Mouse (Mus musculus): ENCODE results near the gene 2410131K14Rik. TPM values are rescaled to one million over a fixed set of nuclear protein-coding genes. Genes with fewer than 3 reads are reported as not detected.
A peak's percentile ranks its signal among the peaks of the same experiment; 100 is the strongest.

2410131K14Rik gene
- polyA plus RNA-seq, 1 experiment from 2014 or later = 4.7 TPM

GRCm38 (mm10) chr5:118260642-118261041, 15.6 kb downstream of the 2410131K14Rik start:
- no peak for DNase-seq (ENCODE audit: low spot score)

- DNase-seq (ENCODE audit: low spot score) = no peak
These were observed 16.2 kb downstream of the 2410131K14Rik start for GRCm38 (mm10) chr5:118261181-118261580.

GRCm38 (mm10) chr5:118262418-118262817, 17.4 kb downstream of the 2410131K14Rik start:
- no peak for DNase-seq (ENCODE audit: low spot score)

GRCm38 (mm10) chr5:118264279-118264678, 19.3 kb downstream of the 2410131K14Rik start:
- DNase-seq (ENCODE audit: low spot score) = no peak

- DNase-seq (ENCODE audit: low spot score) = no peak
These were observed 20.3 kb downstream of the 2410131K14Rik start for GRCm38 (mm10) chr5:118265366-118265765.

- peak; percentile 34 for DNase-seq (ENCODE audit: low spot score)
These were observed 21.3 kb downstream of the 2410131K14Rik start for GRCm38 (mm10) chr5:118266309-118266708.

GRCm38 (mm10) chr5:118268987-118269386, 24.0 kb downstream of the 2410131K14Rik start:
- peak; percentile 87 for DNase-seq (ENCODE audit: low spot score)

- peak; percentile 72 for DNase-seq (ENCODE audit: low spot score)
These were observed 26.6 kb downstream of the 2410131K14Rik start for GRCm38 (mm10) chr5:118271449-118272110.

- no peak for DNase-seq (ENCODE audit: low spot score)
These were observed 28.4 kb downstream of the 2410131K14Rik start for GRCm38 (mm10) chr5:118273446-118273845.

GRCm38 (mm10) chr5:118274546-118274945, 29.5 kb downstream of the 2410131K14Rik start:
- DNase-seq (ENCODE audit: low spot score) = no peak

- DNase-seq (ENCODE audit: low spot score) = no peak
These were observed 31.3 kb downstream of the 2410131K14Rik start for GRCm38 (mm10) chr5:118276281-118276680.

- no peak for DNase-seq (ENCODE audit: low spot score)
These were observed 31.7 kb downstream of the 2410131K14Rik start for GRCm38 (mm10) chr5:118276711-118277110.

GRCm38 (mm10) chr5:118277741-118278495, 32.9 kb downstream of the 2410131K14Rik start:
- no peak for DNase-seq (ENCODE audit: low spot score)

GRCm38 (mm10) chr5:118291453-118291852, 46.4 kb downstream of the 2410131K14Rik start:
- peak; percentile 16 for DNase-seq (ENCODE audit: low spot score)

GRCm38 (mm10) chr5:118292476-118292875, 47.4 kb downstream of the 2410131K14Rik start:
- no peak for DNase-seq (ENCODE audit: low spot score)

- no peak for DNase-seq (ENCODE audit: low spot score)
These were observed 49.2 kb downstream of the 2410131K14Rik start for GRCm38 (mm10) chr5:118294086-118294864.

- no peak for DNase-seq (ENCODE audit: low spot score)
These were observed 49.8 kb downstream of the 2410131K14Rik start for GRCm38 (mm10) chr5:118294865-118295258.

- DNase-seq (ENCODE audit: low spot score) = no peak
These were observed 52.3 kb downstream of the 2410131K14Rik start for GRCm38 (mm10) chr5:118297338-118297746.

- DNase-seq (ENCODE audit: low spot score) = no peak
These were observed 54.8 kb downstream of the 2410131K14Rik start for GRCm38 (mm10) chr5:118299720-118300400.

- no peak for DNase-seq (ENCODE audit: low spot score)
These were observed 57.6 kb downstream of the 2410131K14Rik start for GRCm38 (mm10) chr5:118302466-118303155.

Measured in thymus, postnatal 0 days (tissue).